Mouse (Mus musculus): ENCODE measurements around the gene Jmjd1c. TPM values are rescaled to one million over a fixed set of nuclear protein-coding genes. Genes with fewer than 3 reads are reported as not detected.

Gene Jmjd1c
- polyA plus RNA-seq, 1 experiment from 2014 or later, result 27.1 TPM

- Histone ChIP-seq H3K27me3 (ENCODE audit: low read depth, poor library complexity, severe bottlenecking) (no peaks in the 10 kb centered on the region), H3K36me3 (no peaks in the 10 kb centered on the region), H3K4me3 (peak overlapping the region; percentile 91), H3K9me3 (replicated peaks) (no peaks in the 10 kb centered on the region), H3K27ac (replicated peaks) (peak overlapping the region; percentile 89), H3K4me1 (peaks cover 51% of the 10 kb centered on the region)
- DNase-seq (ENCODE audit: low spot score), result peak; percentile 65
- 1% methylated on average over 110 of the region's 115 CpGs for WGBS
Measured at GRCm38 (mm10) chr10:67126859-67127758, 31.2 kb downstream of the Jmjd1c start.

- 81% methylated on average over 1 of the region's 1 CpGs for WGBS
- Histone ChIP-seq H3K27ac (replicated peaks) (no peak overlapping the region), H3K4me1 (peaks cover 42% of the 10 kb centered on the region), H3K27me3 (ENCODE audit: low read depth, poor library complexity, severe bottlenecking) (no peaks in the 10 kb centered on the region), H3K36me3 (no peaks in the 10 kb centered on the region), H3K9me3 (replicated peaks) (no peaks in the 10 kb centered on the region), H3K4me3 (no peak overlapping the region)
- DNase-seq (ENCODE audit: low spot score), result no peak
Measured at GRCm38 (mm10) chr10:67129531-67129930, 33.6 kb downstream of the Jmjd1c start.

DNA sequence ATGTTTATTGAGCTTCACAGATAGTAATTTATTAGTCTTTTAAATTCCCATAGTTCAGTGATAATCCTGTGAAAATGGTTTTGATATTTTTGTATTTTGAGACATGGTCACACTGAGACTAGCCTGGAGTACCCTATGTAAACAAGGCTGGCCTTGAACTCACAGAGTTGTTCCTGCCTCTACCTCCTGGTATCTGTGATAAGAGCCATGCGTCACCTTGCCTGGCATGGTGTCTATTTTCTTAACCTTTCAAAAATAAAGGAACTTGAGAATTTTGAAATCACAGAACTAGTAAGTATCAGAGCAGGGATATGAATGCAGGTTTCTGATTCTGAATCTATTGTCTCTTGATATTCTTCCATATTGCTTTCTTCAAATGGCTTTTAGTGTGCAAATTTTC lies 35.8 kb downstream of the Jmjd1c start:
- no peak for DNase-seq (ENCODE audit: low spot score)
- Histone ChIP-seq H3K9me3 (replicated peaks) (no peaks in the 10 kb centered on the region), H3K4me3 (no peak overlapping the region), H3K27ac (replicated peaks) (no peak overlapping the region), H3K4me1 (peaks cover 22% of the 10 kb centered on the region), H3K36me3 (no peaks in the 10 kb centered on the region), H3K27me3 (ENCODE audit: low read depth, poor library complexity, severe bottlenecking) (no peaks in the 10 kb centered on the region)
- 89% methylated on average over 1 of the region's 1 CpGs for WGBS

DNA sequence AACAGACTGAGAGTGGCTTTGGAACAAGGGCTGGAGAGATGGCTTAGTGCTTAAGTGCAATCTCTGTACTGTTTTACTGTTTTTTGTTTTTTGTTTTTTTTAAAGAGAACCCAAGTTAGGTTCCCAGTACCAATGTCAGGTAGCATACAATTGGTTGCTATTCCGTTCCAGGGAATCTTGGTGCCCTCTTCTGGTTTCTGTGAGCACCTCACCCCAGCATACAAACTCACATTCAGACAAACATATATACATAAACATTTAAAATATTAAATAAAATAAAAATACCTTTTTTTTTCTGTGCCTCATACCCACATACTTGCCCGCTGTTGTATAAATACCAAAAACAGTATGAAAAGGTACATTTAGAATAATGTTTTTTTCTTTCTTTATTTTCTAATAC lies 38.4 kb downstream of the Jmjd1c start:
- no peak for DNase-seq (ENCODE audit: low spot score)
- Histone ChIP-seq H3K27me3 (ENCODE audit: low read depth, poor library complexity, severe bottlenecking) (no peaks in the 10 kb centered on the region), H3K27ac (replicated peaks) (no peak overlapping the region), H3K4me1 (0 out of 2 replicates have a peak, but pooled peaks cover 4% of the 10 kb centered on the region), H3K4me3 (no peak overlapping the region), H3K36me3 (no peaks in the 10 kb centered on the region), H3K9me3 (replicated peaks) (no peaks in the 10 kb centered on the region)
- WGBS, result 83% methylated on average over 2 of the region's 2 CpGs

GRCm38 (mm10) chr10:67137437-67137836 lies 41.5 kb downstream of the Jmjd1c start:
- no peaks in the 10 kb centered on the region for H3K27me3 ChIP-seq (ENCODE audit: low read depth, poor library complexity, severe bottlenecking)
- H3K4me1 ChIP-seq, result no peaks in the 10 kb centered on the region
- no peak for DNase-seq (ENCODE audit: low spot score)
- no peak overlapping the region for H3K27ac ChIP-seq (replicated peaks)
- no peaks in the 10 kb centered on the region for H3K9me3 ChIP-seq (replicated peaks)
- H3K4me3 ChIP-seq, result no peak overlapping the region
- 90% methylated on average over 2 of the region's 2 CpGs for WGBS
- no peaks in the 10 kb centered on the region for H3K36me3 ChIP-seq

DNA sequence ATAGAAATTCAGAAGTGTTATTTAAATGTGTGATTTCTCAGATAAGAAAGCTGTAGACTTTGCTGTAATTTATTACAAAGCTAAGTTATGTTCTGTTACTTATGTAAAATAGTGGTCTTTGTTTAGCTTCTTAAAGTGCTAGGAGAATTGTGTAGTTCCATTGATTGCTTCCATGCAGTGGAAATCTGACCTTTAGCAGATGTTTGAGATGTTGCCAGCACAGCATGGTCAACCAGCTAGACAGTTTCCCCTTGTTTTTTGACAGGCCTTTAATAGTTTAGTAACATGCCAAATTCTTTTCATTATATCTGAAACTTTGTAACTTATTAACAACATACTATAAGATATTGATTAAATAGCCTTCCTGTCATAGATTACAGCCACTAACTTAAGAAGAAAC lies 47.7 kb downstream of the Jmjd1c start:
- no peaks in the 10 kb centered on the region for H3K4me1 ChIP-seq
- H3K27ac ChIP-seq (replicated peaks), result no peak overlapping the region
- H3K9me3 ChIP-seq (replicated peaks), result no peaks in the 10 kb centered on the region
- H3K4me3 ChIP-seq, result no peak overlapping the region
- H3K36me3 ChIP-seq, result no peaks in the 10 kb centered on the region
- H3K27me3 ChIP-seq (ENCODE audit: low read depth, poor library complexity, severe bottlenecking), result no peaks in the 10 kb centered on the region
- no peak for DNase-seq (ENCODE audit: low spot score)

GRCm38 (mm10) chr10:67144269-67144668 lies 48.3 kb downstream of the Jmjd1c start:
- 83% methylated on average over 2 of the region's 2 CpGs for WGBS

GRCm38 (mm10) chr10:67145623-67146022 lies 49.7 kb downstream of the Jmjd1c start:
- H3K36me3 ChIP-seq, result no peaks in the 10 kb centered on the region; the same call in 1 of the 2 replicates
- 90% methylated on average over 4 of the region's 4 CpGs for WGBS
- H3K4me3 ChIP-seq, result no peak overlapping the region
- no peak overlapping the region for H3K27ac ChIP-seq (replicated peaks)
- no peaks in the 10 kb centered on the region for H3K4me1 ChIP-seq
- H3K27me3 ChIP-seq (ENCODE audit: low read depth, poor library complexity, severe bottlenecking), result no peaks in the 10 kb centered on the region
- no peaks in the 10 kb centered on the region for H3K9me3 ChIP-seq (replicated peaks)
- no peak for DNase-seq (ENCODE audit: low spot score)

More at GRCm38 (mm10) chr10:67144269-67144668, 48.3 kb downstream of the Jmjd1c start:
- Histone ChIP-seq H3K27me3 (ENCODE audit: low read depth, poor library complexity, severe bottlenecking) (no peaks in the 10 kb centered on the region), H3K27ac (replicated peaks) (no peak overlapping the region), H3K9me3 (replicated peaks) (no peaks in the 10 kb centered on the region), H3K36me3 (no peaks in the 10 kb centered on the region; the same call in 1 of the 2 replicates), H3K4me1 (no peaks in the 10 kb centered on the region), H3K4me3 (no peak overlapping the region)
- DNase-seq (ENCODE audit: low spot score), result no peak

GRCm38 (mm10) chr10:67151766-67152165 lies 55.8 kb downstream of the Jmjd1c start:
- no peaks in the 10 kb centered on the region for H3K27me3 ChIP-seq (ENCODE audit: low read depth, poor library complexity, severe bottlenecking)
- no peak overlapping the region for H3K4me3 ChIP-seq
- no peaks in the 10 kb centered on the region for H3K4me1 ChIP-seq
- 90% methylated on average over 3 of the region's 3 CpGs for WGBS
- no peaks in the 10 kb centered on the region for H3K9me3 ChIP-seq (replicated peaks)
- H3K36me3 ChIP-seq, result peaks cover 9% of the 10 kb centered on the region; the same call in 1 of the 2 replicates
- no peak overlapping the region for H3K27ac ChIP-seq (replicated peaks)
- no peak for DNase-seq (ENCODE audit: low spot score)

DNA sequence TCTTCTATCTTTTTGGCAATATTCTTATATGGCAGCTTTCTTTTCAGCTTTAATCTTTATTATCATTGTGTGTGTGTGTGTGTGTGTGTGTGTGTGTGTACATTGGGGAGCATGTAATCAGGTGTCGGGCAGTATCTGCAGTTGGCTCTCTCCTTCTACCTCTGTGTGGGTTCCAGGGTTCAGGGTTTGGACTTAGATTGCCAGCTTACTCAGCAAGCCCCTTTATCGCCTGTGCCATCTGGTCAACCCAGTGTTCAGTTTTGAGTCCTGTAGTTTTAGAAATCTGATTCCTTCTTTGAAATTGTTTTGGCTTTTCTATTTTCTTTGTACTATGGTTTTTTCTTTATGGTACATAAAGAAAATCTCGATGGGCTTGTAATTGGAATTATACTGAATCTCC lies 58.7 kb downstream of the Jmjd1c start:
- Histone ChIP-seq H3K4me1 (no peaks in the 10 kb centered on the region), H3K4me3 (no peak overlapping the region), H3K27ac (replicated peaks) (no peak overlapping the region), H3K27me3 (ENCODE audit: low read depth, poor library complexity, severe bottlenecking) (no peaks in the 10 kb centered on the region), H3K36me3 (peaks cover 18% of the 10 kb centered on the region), H3K9me3 (replicated peaks) (no peaks in the 10 kb centered on the region)
- no peak for DNase-seq (ENCODE audit: low spot score)
- 92% methylated on average over 3 of the region's 3 CpGs for WGBS

- 95% methylated on average over 1 of the region's 1 CpGs for WGBS
- Histone ChIP-seq H3K27me3 (ENCODE audit: low read depth, poor library complexity, severe bottlenecking) (no peaks in the 10 kb centered on the region), H3K4me1 (peaks cover 8% of the 10 kb centered on the region), H3K4me3 (no peak overlapping the region), H3K36me3 (peaks cover 5% of the 10 kb centered on the region), H3K27ac (replicated peaks) (no peak overlapping the region), H3K9me3 (replicated peaks) (no peaks in the 10 kb centered on the region)
- DNase-seq (ENCODE audit: low spot score), result no peak
Measured at GRCm38 (mm10) chr10:67174049-67174448, 78.1 kb downstream of the Jmjd1c start.

GRCm38 (mm10) chr10:67176031-67176430 lies 80.1 kb downstream of the Jmjd1c start:
- Histone ChIP-seq H3K27ac (replicated peaks) (no peak overlapping the region), H3K4me1 (peaks cover 8% of the 10 kb centered on the region), H3K9me3 (replicated peaks) (no peaks in the 10 kb centered on the region), H3K36me3 (no peaks in the 10 kb centered on the region), H3K27me3 (ENCODE audit: low read depth, poor library complexity, severe bottlenecking) (no peaks in the 10 kb centered on the region), H3K4me3 (no peak overlapping the region)
- WGBS, result 89% methylated on average over 7 of the region's 7 CpGs
- DNase-seq (ENCODE audit: low spot score), result no peak

DNA sequence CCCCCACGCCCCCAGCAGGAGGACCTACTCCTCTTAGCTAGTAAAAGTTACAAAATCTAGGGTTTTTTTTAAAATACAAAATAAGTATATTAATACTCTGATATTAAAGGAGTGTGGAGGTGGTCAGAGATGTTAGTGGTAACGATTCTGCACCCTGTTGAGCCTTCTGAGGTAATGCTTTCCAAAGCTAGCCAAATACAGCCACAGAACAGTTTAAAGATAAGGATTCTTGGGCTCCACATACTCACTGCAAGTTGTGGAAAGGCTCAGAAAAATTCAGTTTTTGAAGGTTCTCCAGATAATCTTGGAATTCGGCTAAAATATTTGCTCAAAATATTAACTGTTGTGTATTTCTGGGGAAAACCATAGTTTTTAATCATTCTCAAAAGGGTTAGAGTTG lies 81.0 kb downstream of the Jmjd1c start:
- H3K9me3 ChIP-seq (replicated peaks), result no peaks in the 10 kb centered on the region
- no peaks in the 10 kb centered on the region for H3K36me3 ChIP-seq
- H3K27ac ChIP-seq (replicated peaks), result no peak overlapping the region
- H3K27me3 ChIP-seq (ENCODE audit: low read depth, poor library complexity, severe bottlenecking), result no peaks in the 10 kb centered on the region
- DNase-seq (ENCODE audit: low spot score), result no peak
- WGBS, result 70% methylated on average over 3 of the region's 3 CpGs
- H3K4me1 ChIP-seq, result peaks cover 8% of the 10 kb centered on the region
- H3K4me3 ChIP-seq, result no peak overlapping the region

Data from midbrain, embryonic 10.5 days (tissue).